Mouse (Mus musculus) erythroblast, embryonic 14.5 days (primary cell): Measurements from ENCODE around the gene Myo1d. TPM values are rescaled to one million over a fixed set of nuclear protein-coding genes. Genes with fewer than 3 reads are reported as not detected.

Experiments used
- H3K27me3 ChIP-seq: 2 replicates; pipeline ENCODE4 v1.6.1; 2012; ENCODE audit warnings: inconsistent platforms; ENCODE audit not compliant: control insufficient read depth
- H3K36me3 ChIP-seq: 2 replicates; pipeline ENCODE4 v1.6.1; 2012; ENCODE audit warnings: mild to moderate bottlenecking, inconsistent platforms; ENCODE audit not compliant: control insufficient read depth
- H3K4me1 ChIP-seq: 2 replicates; pipeline ENCODE4 v1.6.1; 2012; ENCODE audit warnings: inconsistent platforms; ENCODE audit not compliant: control insufficient read depth
- H3K4me3 ChIP-seq: replicated peaks from 2 replicates; pipeline ENCODE3; 2012; ENCODE audit warnings: moderate library complexity, mild to moderate bottlenecking, inconsistent platforms
- H3K9me3 ChIP-seq: 2 replicates; pipeline ENCODE4 v1.6.1; 2012; ENCODE audit warnings: low read length, inconsistent platforms, mixed read lengths; ENCODE audit not compliant: control insufficient read depth
- GATA1 ChIP-seq: IDR thresholded peaks from 2 replicates; pipeline ENCODE4 v1.6.1; 2012; ENCODE audit warnings: low read length, inconsistent platforms, mixed read lengths
- TAL1 ChIP-seq: IDR thresholded peaks from 3 replicates; pipeline ENCODE4 v1.6.1; 2012; ENCODE audit warnings: low read length, inconsistent platforms, mixed read lengths
- polyA plus RNA-seq: library from polyadenylated mRNA; stranded (reverse); fragments of >175 nt; gene quantifications from 2 replicates; pipeline ENCODE4 v1.2.3, GENCODE M21; 2012

The Myo1d gene
- polyA plus RNA-seq, 1 experiment: 1.9 TPM

DNA sequence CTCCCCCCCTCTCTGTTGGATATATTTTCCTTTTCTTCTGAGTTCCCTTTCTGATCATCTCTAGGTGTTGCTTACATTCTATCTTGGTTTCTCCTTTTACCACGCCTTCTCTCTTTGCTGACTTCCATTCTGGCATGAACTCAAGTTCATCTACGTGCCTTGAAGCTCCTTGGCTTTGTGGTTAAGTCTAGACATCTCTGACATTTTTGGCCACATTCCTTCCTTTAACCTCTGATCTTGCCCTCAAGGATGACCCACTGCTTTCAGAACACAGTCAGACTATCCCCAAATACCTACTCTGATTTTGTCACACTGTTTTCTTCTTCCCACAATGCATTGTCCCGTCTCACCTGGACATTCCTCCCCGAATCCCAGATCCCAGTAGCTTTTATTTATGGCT lies 240.8 kb downstream of the Myo1d start:
- Histone ChIP-seq H3K9me3 (no peaks in the 10 kb centered on the region), H3K4me1 (no peaks in the 10 kb centered on the region), H3K36me3 (no peaks in the 10 kb centered on the region), H3K4me3 (no peak overlapping the region), H3K27me3 (no peaks in the 10 kb centered on the region)
- TF ChIP-seq TAL1 (no peak), GATA1 (no peak)

DNA sequence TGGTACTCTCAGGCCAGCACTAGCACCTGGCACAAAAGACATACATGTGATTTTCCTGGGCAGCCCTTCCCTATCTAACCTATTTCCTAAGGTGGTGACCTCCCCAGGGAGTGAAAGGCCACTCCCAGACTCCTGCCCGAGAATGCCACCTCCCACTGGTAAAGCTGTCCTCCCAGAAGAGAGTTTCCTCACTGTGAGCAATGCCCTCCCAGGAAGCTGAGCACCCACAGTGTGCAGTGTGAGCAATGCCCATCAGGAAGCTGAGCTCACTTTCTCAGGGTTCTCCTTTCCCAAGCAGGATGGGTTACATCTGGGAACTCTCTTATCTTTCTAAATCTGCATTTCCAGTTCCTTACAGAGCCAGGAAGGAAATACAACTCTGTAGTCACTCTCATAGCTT lies 246.9 kb downstream of the Myo1d start:
- Histone ChIP-seq H3K4me3 (no peak overlapping the region), H3K9me3 (no peaks in the 10 kb centered on the region), H3K4me1 (no peaks in the 10 kb centered on the region), H3K36me3 (no peaks in the 10 kb centered on the region), H3K27me3 (no peaks in the 10 kb centered on the region)
- TF ChIP-seq GATA1 (no peak), TAL1 (no peak)

DNA sequence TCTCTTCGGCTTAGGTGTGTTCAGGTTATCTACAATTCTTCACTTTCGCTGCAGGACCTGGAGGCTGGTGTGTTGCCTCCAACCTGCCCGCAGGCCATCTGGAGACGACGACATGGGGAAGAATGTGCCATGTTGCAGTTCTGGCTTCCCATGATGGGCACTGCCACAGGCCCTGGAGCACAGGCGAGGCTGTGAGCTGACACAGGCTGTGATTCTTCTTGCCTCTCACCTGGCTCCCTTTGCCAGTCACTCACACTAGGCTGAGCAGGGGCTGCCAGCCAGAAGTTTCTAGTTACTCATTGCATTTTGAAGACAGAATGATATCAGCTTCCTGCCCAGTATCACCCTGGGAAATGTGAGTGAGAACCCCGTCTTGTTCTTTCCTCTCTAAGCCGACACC lies 250.7 kb downstream of the Myo1d start:
- Histone ChIP-seq H3K27me3 (no peaks in the 10 kb centered on the region), H3K4me1 (no peaks in the 10 kb centered on the region), H3K4me3 (no peak overlapping the region), H3K9me3 (no peaks in the 10 kb centered on the region), H3K36me3 (no peaks in the 10 kb centered on the region)
- TF ChIP-seq TAL1: no peak
- TF ChIP-seq GATA1: no peak

DNA sequence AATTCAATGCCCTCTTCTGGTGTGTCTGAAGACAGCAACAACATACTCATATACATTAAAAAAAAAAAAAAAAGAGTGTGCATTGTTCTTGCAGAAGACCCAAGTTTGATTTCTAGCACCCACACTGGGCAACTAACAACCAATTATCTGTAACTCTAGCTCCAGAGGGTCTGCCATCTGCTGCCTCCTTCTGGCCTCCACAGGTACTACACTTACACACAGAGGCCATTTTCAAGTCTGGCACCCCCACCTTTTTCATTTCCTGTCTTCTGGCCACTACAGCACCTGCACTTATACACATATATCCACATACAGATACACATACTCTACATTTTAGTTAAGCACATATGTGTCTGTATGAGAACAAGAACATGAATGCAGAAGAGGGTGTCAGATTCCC lies 252.1 kb downstream of the Myo1d start:
- H3K4me1 ChIP-seq: no peaks in the 10 kb centered on the region
- no peaks in the 10 kb centered on the region for H3K36me3 ChIP-seq
- no peak for TF ChIP-seq GATA1

DNA sequence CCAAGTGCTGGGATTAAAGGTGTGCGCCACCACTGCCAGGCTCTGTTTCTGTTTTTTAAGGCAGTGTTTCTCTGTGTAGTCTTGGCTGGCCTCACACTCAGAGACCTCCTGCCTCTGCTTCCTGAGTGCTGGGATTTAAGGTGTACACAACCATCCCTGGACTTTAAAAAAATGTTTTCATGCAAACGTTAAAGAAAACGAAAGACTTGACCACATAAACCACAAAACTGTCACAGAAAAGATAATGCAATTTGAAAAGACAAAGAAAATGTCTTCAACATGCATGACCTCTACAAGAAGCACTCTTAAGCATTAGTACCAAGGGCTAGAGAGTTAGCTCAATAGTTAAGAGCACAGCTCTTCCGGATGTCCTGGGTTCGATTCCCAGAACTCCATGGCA lies 255.6 kb downstream of the Myo1d start:
- Histone ChIP-seq H3K4me1 (no peaks in the 10 kb centered on the region), H3K36me3 (no peaks in the 10 kb centered on the region), H3K9me3 (no peaks in the 10 kb centered on the region), H3K27me3 (no peaks in the 10 kb centered on the region), H3K4me3 (no peak overlapping the region)
- no peak for TF ChIP-seq TAL1
- no peak for TF ChIP-seq GATA1

More for the DNA sequence above, 252.1 kb downstream of the Myo1d start:
- H3K27me3 ChIP-seq: no peaks in the 10 kb centered on the region
- H3K9me3 ChIP-seq: no peaks in the 10 kb centered on the region
- no peak overlapping the region for H3K4me3 ChIP-seq

DNA sequence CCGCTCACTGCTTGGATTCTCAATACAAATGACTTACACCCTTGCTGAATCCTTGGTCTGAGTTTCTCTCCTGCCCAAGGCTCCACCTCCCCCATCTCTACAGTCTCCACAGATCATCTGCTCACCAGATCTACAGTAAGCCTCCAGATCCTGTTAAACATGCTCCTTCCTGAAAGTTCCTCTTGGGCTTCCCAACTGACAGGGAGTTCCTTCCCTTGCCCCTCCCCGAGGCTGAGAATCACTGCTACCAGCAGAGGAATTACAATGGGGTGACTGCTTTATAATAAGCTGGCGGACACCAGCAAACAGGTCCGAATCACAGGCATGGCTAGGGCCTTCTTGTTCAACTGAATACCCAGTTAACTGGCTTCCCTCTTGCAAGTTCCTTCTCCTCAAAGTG lies 256.4 kb downstream of the Myo1d start:
- H3K4me1 ChIP-seq: no peaks in the 10 kb centered on the region
- no peaks in the 10 kb centered on the region for H3K9me3 ChIP-seq
- H3K4me3 ChIP-seq: no peak overlapping the region
- H3K27me3 ChIP-seq: no peaks in the 10 kb centered on the region
- TF ChIP-seq GATA1: no peak
- TF ChIP-seq TAL1: no peak
- H3K36me3 ChIP-seq: no peaks in the 10 kb centered on the region

DNA sequence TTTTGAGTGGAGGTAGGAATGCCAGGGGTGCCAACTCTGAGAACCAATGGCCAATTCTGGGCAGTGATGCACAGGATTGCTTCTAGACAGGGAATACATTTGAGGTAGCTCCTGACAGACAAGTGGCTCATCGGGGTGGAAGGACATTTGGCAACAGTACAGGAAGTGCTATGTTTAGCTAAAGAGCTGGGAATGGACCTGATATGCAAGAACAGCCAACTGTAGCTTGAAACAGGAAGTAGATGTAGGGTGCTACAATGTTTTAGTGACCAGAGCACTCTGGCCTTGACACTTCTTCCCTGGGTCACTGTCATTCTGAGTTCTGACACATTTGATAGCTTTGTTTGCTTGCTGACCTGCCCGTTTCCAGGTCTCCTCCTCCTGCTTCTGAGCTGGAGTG lies 257.0 kb downstream of the Myo1d start:
- Histone ChIP-seq H3K36me3 (no peaks in the 10 kb centered on the region), H3K4me3 (no peak overlapping the region), H3K27me3 (no peaks in the 10 kb centered on the region), H3K9me3 (no peaks in the 10 kb centered on the region), H3K4me1 (no peaks in the 10 kb centered on the region)
- TF ChIP-seq TAL1: no peak

DNA sequence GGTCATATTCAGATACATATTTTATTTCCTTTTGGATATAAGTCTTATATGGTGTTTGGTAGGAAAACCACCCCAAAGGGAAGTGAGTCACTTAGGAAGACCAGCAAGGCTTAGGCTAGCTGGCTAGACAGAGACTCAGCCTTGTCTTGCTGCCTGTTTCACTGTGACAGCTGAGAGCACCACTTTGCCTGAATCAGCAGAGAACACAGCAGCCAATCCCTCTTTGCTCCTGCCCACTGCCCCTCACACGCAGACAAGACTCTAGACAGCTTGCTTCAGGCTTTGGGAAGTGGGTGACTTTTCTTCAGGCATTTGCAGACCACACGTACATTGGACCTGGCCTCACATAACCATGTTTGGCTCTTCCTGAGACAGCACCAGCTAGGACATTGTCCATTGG lies 258.7 kb downstream of the Myo1d start:
- TF ChIP-seq TAL1 (no peak), GATA1 (no peak)
- H3K36me3 ChIP-seq: no peaks in the 10 kb centered on the region
- no peaks in the 10 kb centered on the region for H3K4me1 ChIP-seq
- no peaks in the 10 kb centered on the region for H3K9me3 ChIP-seq
- no peaks in the 10 kb centered on the region for H3K27me3 ChIP-seq
- no peak overlapping the region for H3K4me3 ChIP-seq

DNA sequence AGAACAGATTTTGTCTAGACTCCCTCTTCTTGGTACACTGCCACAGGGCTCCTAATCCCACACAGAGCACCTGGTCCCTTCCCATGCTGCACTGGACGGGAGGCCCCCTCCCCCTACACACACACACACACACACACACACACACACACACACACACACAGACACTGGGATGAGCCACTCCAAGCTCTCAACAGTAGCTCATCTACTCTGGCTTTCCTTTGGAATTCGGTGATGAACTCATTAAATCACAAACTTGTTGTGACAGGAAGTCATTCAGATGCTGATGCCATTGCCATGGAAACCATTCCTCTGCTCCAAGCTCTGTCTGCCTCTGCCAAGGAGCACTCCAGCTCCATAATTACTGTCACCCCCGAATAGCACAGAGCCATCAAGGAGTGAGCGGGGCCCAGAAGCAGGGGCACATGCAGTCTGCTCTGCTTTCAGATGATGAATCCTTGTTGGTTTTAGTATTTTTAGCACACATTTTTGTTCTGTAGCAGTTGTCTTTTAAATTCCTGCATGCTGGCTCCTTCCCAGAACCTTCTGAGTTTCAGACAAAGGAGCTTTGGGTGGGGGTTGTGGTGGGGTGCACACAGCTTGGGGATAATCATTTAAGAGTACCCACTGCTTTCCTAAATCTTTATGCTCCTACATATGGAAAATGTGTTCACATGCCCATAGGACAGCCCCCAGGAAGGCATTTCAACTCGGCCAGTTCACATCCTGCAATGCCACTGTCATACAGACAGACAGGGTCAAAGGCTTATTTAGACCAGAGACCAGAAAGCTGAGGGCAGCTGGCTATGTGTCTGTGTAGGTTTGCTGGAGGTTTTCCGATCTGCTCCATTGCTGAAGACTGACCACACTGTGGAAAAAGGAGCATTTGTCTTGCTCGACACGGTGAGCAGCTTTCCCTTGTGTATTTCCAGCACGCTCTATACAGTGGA lies 261.1 kb downstream of the Myo1d start:
- H3K36me3 ChIP-seq: no peaks in the 10 kb centered on the region
- H3K4me3 ChIP-seq: no peak overlapping the region
- no peak for TF ChIP-seq TAL1
- TF ChIP-seq GATA1: no peak
- H3K4me1 ChIP-seq: no peaks in the 10 kb centered on the region
- H3K9me3 ChIP-seq: no peaks in the 10 kb centered on the region
- no peaks in the 10 kb centered on the region for H3K27me3 ChIP-seq

DNA sequence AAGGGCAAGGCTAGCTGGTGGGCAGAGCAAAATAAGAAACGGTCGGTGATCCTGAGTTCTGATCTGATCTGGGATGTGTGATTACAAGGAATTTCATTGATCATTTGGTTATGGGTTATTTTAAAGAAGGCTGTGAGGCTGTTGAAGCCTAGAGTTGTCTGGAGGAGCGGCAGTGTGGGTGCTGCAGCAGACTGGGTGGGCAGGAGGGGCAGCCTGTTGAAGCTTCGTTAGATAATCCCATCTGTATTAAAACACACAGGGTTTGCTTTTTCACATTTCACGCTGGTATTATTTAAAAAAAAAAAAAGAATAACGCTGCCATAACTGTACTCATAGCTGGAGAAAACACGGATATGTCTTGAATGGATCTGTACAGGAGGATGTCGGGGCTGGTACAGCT lies 263.9 kb downstream of the Myo1d start:
- Histone ChIP-seq H3K9me3 (no peaks in the 10 kb centered on the region), H3K36me3 (no peaks in the 10 kb centered on the region), H3K4me3 (no peak overlapping the region), H3K27me3 (no peaks in the 10 kb centered on the region), H3K4me1 (no peaks in the 10 kb centered on the region)
- no peak for TF ChIP-seq TAL1
- no peak for TF ChIP-seq GATA1
